Mouse (Mus musculus) neural tube, embryonic 12.5 days (tissue): ENCODE measurements at regions not wholly inside any gene's neighbourhood (a gene's known extent, or its start where the extent isn't known, plus 50 kb on each side); places are given as distances from the start of the nearest gene placed in this dataset.
"Not testable (repeated sequence)": the region's sequence is repeated elsewhere in the genome, so short reads cannot be mapped to it uniquely, and the experiment has no call there.

ENCODE experiments used
- ATAC-seq: fragments of 200-750 bp; cut with Nextera tagmentation; 2 replicates; pipeline ENCODE4 v1.8.0; 2017; ENCODE audit warnings: low read depth, mild to moderate bottlenecking, moderate TSS enrichment, moderate library complexity; ENCODE audit not compliant: low FRiP score
- H3K27ac ChIP-seq: fragments of 300-500 bp; sonication (generic); 2 replicates; pipeline ENCODE4 v1.5.1; 2016
- H3K27me3 ChIP-seq: fragments of 300-500 bp; sonication (generic); replicated peaks from 2 replicates; pipeline ENCODE4 v1.6.1; 2016; ENCODE audit warnings: mild to moderate bottlenecking
- H3K36me3 ChIP-seq: fragments of 300-500 bp; sonication (generic); 2 replicates; pipeline ENCODE4 v1.6.1; 2016; ENCODE audit warnings: mild to moderate bottlenecking
- H3K4me1 ChIP-seq: fragments of 300-500 bp; sonication (generic); 2 replicates; pipeline ENCODE4 v1.6.1; 2016
- H3K4me2 ChIP-seq: fragments of 300-500 bp; sonication (generic); replicated peaks from 2 replicates; pipeline ENCODE4 v1.6.1; 2016; ENCODE audit warnings: mild to moderate bottlenecking
- H3K4me3 ChIP-seq: fragments of 300-500 bp; sonication (generic); 2 replicates; pipeline ENCODE4 v1.5.1; 2016
- H3K9ac ChIP-seq: fragments of 300-500 bp; sonication (generic); 2 replicates; pipeline ENCODE4 v1.6.1; 2016; ENCODE audit warnings: mild to moderate bottlenecking
- H3K9me3 ChIP-seq: fragments of 300-500 bp; sonication (generic); 2 replicates; pipeline ENCODE4 v1.6.1; 2016; ENCODE audit warnings: mild to moderate bottlenecking
- WGBS: fragments of 180-500 bp; shearing (Covaris S2); methylation state at CpG from one replicate; pipeline ENCODE4 v1.1.7; 2016; 5-methylcytosine and 5-hydroxymethylcytosine counted together

GRCm38 (mm10) chr9:32936462-32936861, 300.4 kb downstream of the Ets1 start:
- H3K4me1 ChIP-seq = peaks cover 5% of the 10 kb centered on the region; the same call in 1 of the 2 replicates
- no peak overlapping the region for H3K27ac ChIP-seq
- no peaks in the 10 kb centered on the region for H3K9me3 ChIP-seq
- H3K4me2 ChIP-seq = no peak overlapping the region
- ATAC-seq = no peak
- 44% methylated on average over 9 of the region's 9 CpGs for WGBS
- peaks cover 7% of the 10 kb centered on the region; the same call in 1 of the 2 replicates for H3K27me3 ChIP-seq
- H3K9ac ChIP-seq = no peak overlapping the region
- H3K4me3 ChIP-seq = no peak overlapping the region
- H3K36me3 ChIP-seq = no peaks in the 10 kb centered on the region

- Histone ChIP-seq H3K4me2 (no peak overlapping the region), H3K4me3 (no peak overlapping the region), H3K27me3 (peaks cover 7% of the 10 kb centered on the region; the same call in 1 of the 2 replicates), H3K9ac (no peak overlapping the region), H3K4me1 (peaks cover 10% of the 10 kb centered on the region; the same call in 1 of the 2 replicates), H3K9me3 (no peaks in the 10 kb centered on the region), H3K36me3 (no peaks in the 10 kb centered on the region), H3K27ac (no peak overlapping the region)
- no peak for ATAC-seq
- WGBS = 78% methylated on average over 7 of the region's 7 CpGs
These were observed 301.4 kb downstream of the Ets1 start for GRCm38 (mm10) chr9:32937391-32937790.

- Histone ChIP-seq H3K27ac (no peak overlapping the region), H3K4me1 (peaks cover 10% of the 10 kb centered on the region; the same call in 1 of the 2 replicates), H3K27me3 (peaks cover 7% of the 10 kb centered on the region; the same call in 1 of the 2 replicates), H3K9ac (no peak overlapping the region), H3K4me3 (no peak overlapping the region), H3K9me3 (no peaks in the 10 kb centered on the region), H3K36me3 (no peaks in the 10 kb centered on the region), H3K4me2 (no peak overlapping the region)
- 91% methylated on average over 6 of the region's 6 CpGs for WGBS
- ATAC-seq = no peak
These were observed 302.8 kb downstream of the Ets1 start for GRCm38 (mm10) chr9:32938857-32939256.

- ATAC-seq = no peak
- H3K36me3 ChIP-seq = no peaks in the 10 kb centered on the region
- H3K9ac ChIP-seq = no peak overlapping the region
- no peak overlapping the region for H3K4me2 ChIP-seq
- peaks cover 10% of the 10 kb centered on the region; the same call in 1 of the 2 replicates for H3K4me1 ChIP-seq
- peaks cover 7% of the 10 kb centered on the region; the same call in 1 of the 2 replicates for H3K27me3 ChIP-seq
- H3K4me3 ChIP-seq = no peak overlapping the region
- WGBS = 87% methylated on average over 3 of the region's 3 CpGs
- no peak overlapping the region for H3K27ac ChIP-seq
- no peaks in the 10 kb centered on the region for H3K9me3 ChIP-seq
These were observed 303.6 kb downstream of the Ets1 start for GRCm38 (mm10) chr9:32939626-32940025.

GRCm38 (mm10) chr9:32940111-32940813, 304.2 kb downstream of the Ets1 start:
- Histone ChIP-seq H3K36me3 (no peaks in the 10 kb centered on the region), H3K9ac (peak overlapping the region; percentile 40; the same call in 1 of the 2 replicates), H3K27me3 (peaks cover 7% of the 10 kb centered on the region; the same call in 1 of the 2 replicates), H3K4me1 (peaks cover 10% of the 10 kb centered on the region; the same call in 1 of the 2 replicates), H3K27ac (no peak overlapping the region), H3K9me3 (no peaks in the 10 kb centered on the region), H3K4me2 (peak overlapping the region; percentile 61), H3K4me3 (peak overlapping the region; percentile 46)
- WGBS = 21% methylated on average over 19 of the region's 19 CpGs
- peak; percentile 86 for ATAC-seq

GRCm38 (mm10) chr9:32940919-32941767, 305.1 kb downstream of the Ets1 start:
- Histone ChIP-seq H3K9ac (no peak overlapping the region), H3K27me3 (peaks cover 7% of the 10 kb centered on the region; the same call in 1 of the 2 replicates), H3K4me3 (no peak overlapping the region), H3K36me3 (no peaks in the 10 kb centered on the region), H3K4me1 (peaks cover 10% of the 10 kb centered on the region; the same call in 1 of the 2 replicates), H3K4me2 (peak overlapping the region; percentile 61), H3K27ac (no peak overlapping the region), H3K9me3 (no peaks in the 10 kb centered on the region)
- WGBS = 40% methylated on average over 12 of the region's 12 CpGs
- no peak; the same call in 1 of the 2 replicates for ATAC-seq

- H3K4me1 ChIP-seq = peaks cover 10% of the 10 kb centered on the region; the same call in 1 of the 2 replicates
- no peak overlapping the region for H3K4me3 ChIP-seq
- H3K27me3 ChIP-seq = peaks cover 7% of the 10 kb centered on the region; the same call in 1 of the 2 replicates
- no peak for ATAC-seq
- H3K27ac ChIP-seq = no peak overlapping the region
- no peaks in the 10 kb centered on the region for H3K36me3 ChIP-seq
- no peak overlapping the region for H3K9ac ChIP-seq
- H3K4me2 ChIP-seq = no peak overlapping the region
- no peaks in the 10 kb centered on the region for H3K9me3 ChIP-seq
These were observed 305.7 kb downstream of the Ets1 start for GRCm38 (mm10) chr9:32941768-32942030.

- Histone ChIP-seq H3K4me2 (no peak overlapping the region), H3K9me3 (no peaks in the 10 kb centered on the region), H3K27me3 (no peaks in the 10 kb centered on the region), H3K27ac (no peak overlapping the region), H3K4me3 (no peak overlapping the region), H3K9ac (no peak overlapping the region), H3K4me1 (no peaks in the 10 kb centered on the region), H3K36me3 (no peaks in the 10 kb centered on the region)
- no peak for ATAC-seq
- WGBS = 88% methylated on average over 3 of the region's 3 CpGs
These were observed 311.2 kb downstream of the Ets1 start for GRCm38 (mm10) chr9:32947221-32947620.

GRCm38 (mm10) chr9:32949036-32949435, 313.0 kb downstream of the Ets1 start:
- no peaks in the 10 kb centered on the region for H3K36me3 ChIP-seq
- no peaks in the 10 kb centered on the region for H3K9me3 ChIP-seq
- H3K9ac ChIP-seq = no peak overlapping the region
- no peak overlapping the region for H3K27ac ChIP-seq
- ATAC-seq = no peak
- WGBS = 65% methylated on average over 3 of the region's 3 CpGs
- H3K4me2 ChIP-seq = no peak overlapping the region
- no peaks in the 10 kb centered on the region for H3K27me3 ChIP-seq
- H3K4me1 ChIP-seq = no peaks in the 10 kb centered on the region
- no peak overlapping the region for H3K4me3 ChIP-seq

- 81% methylated on average over 3 of the region's 3 CpGs for WGBS
- H3K9me3 ChIP-seq = no peaks in the 10 kb centered on the region
- H3K4me1 ChIP-seq = no peaks in the 10 kb centered on the region
- H3K27ac ChIP-seq = no peak overlapping the region
- no peak overlapping the region for H3K4me3 ChIP-seq
- no peaks in the 10 kb centered on the region for H3K36me3 ChIP-seq
- no peak overlapping the region for H3K9ac ChIP-seq
- ATAC-seq = no peak
- H3K4me2 ChIP-seq = no peak overlapping the region
- no peaks in the 10 kb centered on the region for H3K27me3 ChIP-seq
These were observed 322.7 kb downstream of the Ets1 start for GRCm38 (mm10) chr9:32958716-32959115.

GRCm38 (mm10) chr9:32959468-32959867, 323.4 kb downstream of the Ets1 start:
- not testable (repeated sequence) for H3K9ac ChIP-seq, H3K9me3 ChIP-seq, ATAC-seq, H3K4me2 ChIP-seq, H3K4me1 ChIP-seq, H3K36me3 ChIP-seq, H3K27ac ChIP-seq, H3K27me3 ChIP-seq, H3K4me3 ChIP-seq

- Histone ChIP-seq H3K4me1 (no peaks in the 10 kb centered on the region), H3K4me2 (no peak overlapping the region), H3K27me3 (no peaks in the 10 kb centered on the region), H3K9me3 (no peaks in the 10 kb centered on the region), H3K9ac (no peak overlapping the region), H3K4me3 (no peak overlapping the region), H3K36me3 (no peaks in the 10 kb centered on the region), H3K27ac (no peak overlapping the region)
- ATAC-seq = no peak
- WGBS = 92% methylated on average over 5 of the region's 5 CpGs
These were observed 326.7 kb downstream of the Ets1 start for GRCm38 (mm10) chr9:32962679-32963205.
